Mouse (Mus musculus): ENCODE measurements around the gene Mapk1ip1. TPM values are rescaled to one million over a fixed set of nuclear protein-coding genes. Genes with fewer than 3 reads are reported as not detected.

Mapk1ip1 gene
- polyA plus RNA-seq, 1 experiment from 2014 or later: 3.3 TPM

- H3K4me1 ChIP-seq (replicated peaks): peaks cover 22% of the 10 kb centered on the region
- WGBS (ENCODE audit: insufficient replicate concordance): 86% methylated on average over 4 of the region's 4 CpGs
- DNase-seq: no peak
- no peak for ATAC-seq (ENCODE audit: low read depth)
- no peak overlapping the region for H3K4me3 ChIP-seq (replicated peaks)
- no peaks in the 10 kb centered on the region for H3K9me3 ChIP-seq (replicated peaks)
- peaks cover 57% of the 10 kb centered on the region for H3K36me3 ChIP-seq
- H3K9ac ChIP-seq: no peak overlapping the region
- H3K4me2 ChIP-seq: no peak overlapping the region
- H3K27me3 ChIP-seq: no peaks in the 10 kb centered on the region
- H3K27ac ChIP-seq: no peak overlapping the region
Measured at GRCm38 (mm10) chr7:138853417-138854031, 7.5 kb upstream of the Mapk1ip1 start.

- H3K4me2 ChIP-seq: no peak overlapping the region
- H3K9me3 ChIP-seq (replicated peaks): no peaks in the 10 kb centered on the region
- no peak for DNase-seq
- H3K36me3 ChIP-seq: peaks cover 45% of the 10 kb centered on the region
- H3K9ac ChIP-seq: 0 out of 2 replicates have a peak overlapping the region, but pooled peaks have one; percentile 6
- 0 out of 2 replicates have a peak overlapping the region, but pooled peaks have one; percentile 18 for H3K27ac ChIP-seq
- H3K4me3 ChIP-seq (replicated peaks): no peak overlapping the region
- peaks cover 40% of the 10 kb centered on the region for H3K4me1 ChIP-seq (replicated peaks)
- ATAC-seq (ENCODE audit: low read depth): no peak
- no peaks in the 10 kb centered on the region for H3K27me3 ChIP-seq
Measured at GRCm38 (mm10) chr7:138850083-138850482, 4.0 kb upstream of the Mapk1ip1 start.

GRCm38 (mm10) chr7:138848028-138848920, 2.2 kb upstream of the Mapk1ip1 start:
- H3K4me2 ChIP-seq: peak overlapping the region; percentile 92
- DNase-seq (no peak), ATAC-seq (ENCODE audit: low read depth) (no peak)
- H3K4me1 ChIP-seq (replicated peaks): peaks cover 57% of the 10 kb centered on the region
- no peaks in the 10 kb centered on the region for H3K27me3 ChIP-seq
- H3K9ac ChIP-seq: peak overlapping the region; percentile 98
- WGBS (ENCODE audit: insufficient replicate concordance): 78% methylated on average over 7 of the region's 7 CpGs
- H3K9me3 ChIP-seq (replicated peaks): no peaks in the 10 kb centered on the region
- peak overlapping the region; percentile 99 for H3K4me3 ChIP-seq (replicated peaks)
- peaks cover 30% of the 10 kb centered on the region for H3K36me3 ChIP-seq
- no peak overlapping the region for H3K27ac ChIP-seq

GRCm38 (mm10) chr7:138847316-138848027, 1.4 kb upstream of the Mapk1ip1 start:
- H3K4me3 ChIP-seq (replicated peaks): peak overlapping the region; percentile 99
- no peak overlapping the region; the same call in 1 of the 2 replicates for H3K27ac ChIP-seq
- H3K4me2 ChIP-seq: peak overlapping the region; percentile 92
- H3K4me1 ChIP-seq (replicated peaks): peaks cover 59% of the 10 kb centered on the region
- no peak for ATAC-seq (ENCODE audit: low read depth)
- H3K36me3 ChIP-seq: peaks cover 22% of the 10 kb centered on the region
- no peaks in the 10 kb centered on the region for H3K27me3 ChIP-seq
- no peaks in the 10 kb centered on the region for H3K9me3 ChIP-seq (replicated peaks)
- peak; percentile 17 for DNase-seq
- H3K9ac ChIP-seq: peak overlapping the region; percentile 98
- WGBS (ENCODE audit: insufficient replicate concordance): 33% methylated on average over 13 of the region's 13 CpGs

GRCm38 (mm10) chr7:138846502-138846991, 474 bp upstream of the Mapk1ip1 start:
- 1% methylated on average over 57 of the region's 61 CpGs for WGBS (ENCODE audit: insufficient replicate concordance)
- Histone ChIP-seq H3K27me3 (no peaks in the 10 kb centered on the region), H3K4me1 (replicated peaks) (peaks cover 59% of the 10 kb centered on the region)

GRCm38 (mm10) chr7:138845111-138845510, 962 bp downstream of the Mapk1ip1 start:
- Histone ChIP-seq H3K27me3 (no peaks in the 10 kb centered on the region), H3K36me3 (peaks cover 7% of the 10 kb centered on the region), H3K9ac (peak overlapping the region; percentile 98), H3K27ac (0 out of 2 replicates have a peak overlapping the region, but pooled peaks have one; percentile 94), H3K4me2 (peak overlapping the region; percentile 92), H3K4me3 (replicated peaks) (peak overlapping the region; percentile 99), H3K4me1 (replicated peaks) (peaks cover 54% of the 10 kb centered on the region), H3K9me3 (replicated peaks) (no peaks in the 10 kb centered on the region)
- WGBS (ENCODE audit: insufficient replicate concordance): 34% methylated on average over 8 of the region's 8 CpGs
- ATAC-seq (ENCODE audit: low read depth): no peak
- no peak for DNase-seq

More at GRCm38 (mm10) chr7:138846502-138846991, 474 bp upstream of the Mapk1ip1 start:
- peak overlapping the region; percentile 99 for H3K4me3 ChIP-seq (replicated peaks)
- peak overlapping the region; percentile 94 for H3K27ac ChIP-seq
- ATAC-seq (ENCODE audit: low read depth) (peak; percentile 87), DNase-seq (no peak)
- H3K9ac ChIP-seq: peak overlapping the region; percentile 98
- no peaks in the 10 kb centered on the region for H3K9me3 ChIP-seq (replicated peaks)
- peaks cover 15% of the 10 kb centered on the region for H3K36me3 ChIP-seq
- H3K4me2 ChIP-seq: peak overlapping the region; percentile 92

GRCm38 (mm10) chr7:138843421-138843820, 2.7 kb downstream of the Mapk1ip1 start:
- no peaks in the 10 kb centered on the region for H3K9me3 ChIP-seq (replicated peaks)
- H3K4me2 ChIP-seq: no peak overlapping the region
- H3K36me3 ChIP-seq: peaks cover under 1% of the 10 kb centered on the region; the same call in 1 of the 2 replicates
- WGBS (ENCODE audit: insufficient replicate concordance): 81% methylated on average over 4 of the region's 4 CpGs
- H3K4me1 ChIP-seq (replicated peaks): peaks cover 40% of the 10 kb centered on the region
- no peak overlapping the region for H3K4me3 ChIP-seq (replicated peaks)
- no peak overlapping the region for H3K27ac ChIP-seq
- ATAC-seq (ENCODE audit: low read depth): no peak
- no peaks in the 10 kb centered on the region for H3K27me3 ChIP-seq
- no peak overlapping the region for H3K9ac ChIP-seq
- DNase-seq: no peak

- no peak for DNase-seq
- WGBS (ENCODE audit: insufficient replicate concordance): 62% methylated on average over 3 of the region's 3 CpGs
- no peak overlapping the region for H3K4me3 ChIP-seq (replicated peaks)
Measured at GRCm38 (mm10) chr7:138841436-138842151, 4.5 kb downstream of the Mapk1ip1 start.

GRCm38 (mm10) chr7:138840594-138841021, 5.5 kb downstream of the Mapk1ip1 start:
- Histone ChIP-seq H3K4me2 (no peak overlapping the region), H3K4me1 (replicated peaks) (peaks cover 23% of the 10 kb centered on the region), H3K36me3 (no peaks in the 10 kb centered on the region), H3K27me3 (no peaks in the 10 kb centered on the region), H3K27ac (no peak overlapping the region), H3K9me3 (replicated peaks) (no peaks in the 10 kb centered on the region), H3K9ac (no peak overlapping the region), H3K4me3 (replicated peaks) (no peak overlapping the region)
- DNase-seq (peak; percentile 40), ATAC-seq (ENCODE audit: low read depth) (no peak)
- 58% methylated on average over 4 of the region's 4 CpGs for WGBS (ENCODE audit: insufficient replicate concordance)

More at GRCm38 (mm10) chr7:138841436-138842151, 4.5 kb downstream of the Mapk1ip1 start:
- Histone ChIP-seq H3K27me3 (no peaks in the 10 kb centered on the region), H3K27ac (no peak overlapping the region), H3K4me2 (no peak overlapping the region), H3K36me3 (no peaks in the 10 kb centered on the region), H3K4me1 (replicated peaks) (peaks cover 23% of the 10 kb centered on the region), H3K9me3 (replicated peaks) (no peaks in the 10 kb centered on the region), H3K9ac (no peak overlapping the region)
- no peak for ATAC-seq (ENCODE audit: low read depth)

- Histone ChIP-seq H3K9me3 (replicated peaks) (no peaks in the 10 kb centered on the region), H3K27ac (no peak overlapping the region), H3K9ac (no peak overlapping the region), H3K4me3 (replicated peaks) (no peak overlapping the region), H3K36me3 (no peaks in the 10 kb centered on the region), H3K27me3 (no peaks in the 10 kb centered on the region), H3K4me2 (no peak overlapping the region), H3K4me1 (replicated peaks) (no peaks in the 10 kb centered on the region)
- DNase-seq (no peak), ATAC-seq (ENCODE audit: low read depth) (no peak)
- 82% methylated on average over 3 of the region's 3 CpGs for WGBS (ENCODE audit: insufficient replicate concordance)
Measured at GRCm38 (mm10) chr7:138835028-138835427, 11.0 kb downstream of the Mapk1ip1 start.
